Mouse (Mus musculus) thymus, adult 18-20 months (tissue): ENCODE data around the gene Ptprm.

ENCODE experiments used
- DNase-seq, 2 experiments: peaks; one replicate each; pipeline ENCODE4 v3.0.0; 2022; ENCODE audit warnings: mixed read lengths in 2 of 2

Ptprm gene

GRCm38 (mm10) chr17:67354451-67355011, at the start of gene Ptprm:
Ptprm (minus strand) TSS chr17:67354457.
- DNase-seq = peak; percentile 7 to 15

GRCm38 (mm10) chr17:67396205-67396604, 41.9 kb upstream of the Ptprm start:
- no peak for DNase-seq

- DNase-seq = no peak
These were observed 36.6 kb upstream of the Ptprm start for GRCm38 (mm10) chr17:67390851-67391250.

GRCm38 (mm10) chr17:67388171-67388570, 33.9 kb upstream of the Ptprm start:
- DNase-seq = no peak

GRCm38 (mm10) chr17:67385286-67385685, 31.0 kb upstream of the Ptprm start:
- no peak for DNase-seq

GRCm38 (mm10) chr17:67383635-67384034, 29.4 kb upstream of the Ptprm start:
- no peak for DNase-seq

DNA sequence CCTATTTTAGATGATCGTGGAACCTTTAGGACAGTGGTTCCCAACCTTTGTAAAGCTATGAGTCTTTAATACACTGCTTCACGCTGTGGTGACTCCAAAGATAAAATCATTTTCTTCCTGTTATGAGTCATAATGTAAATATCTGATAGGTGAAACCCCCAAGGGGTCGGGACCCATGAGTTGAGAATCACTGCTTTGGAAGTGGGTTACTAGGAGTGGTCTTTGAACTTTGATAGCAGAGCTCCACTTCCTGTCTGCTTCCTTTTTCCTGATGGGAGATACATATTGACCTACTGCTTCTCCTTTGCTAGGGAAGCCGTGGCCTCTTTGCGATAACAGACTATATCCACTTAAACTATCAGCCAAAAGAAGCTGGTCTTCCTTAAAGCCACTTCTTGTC, 27.4 kb upstream of the Ptprm start:
- DNase-seq = no peak

GRCm38 (mm10) chr17:67367866-67368265, 13.6 kb upstream of the Ptprm start:
- DNase-seq = no peak

DNA sequence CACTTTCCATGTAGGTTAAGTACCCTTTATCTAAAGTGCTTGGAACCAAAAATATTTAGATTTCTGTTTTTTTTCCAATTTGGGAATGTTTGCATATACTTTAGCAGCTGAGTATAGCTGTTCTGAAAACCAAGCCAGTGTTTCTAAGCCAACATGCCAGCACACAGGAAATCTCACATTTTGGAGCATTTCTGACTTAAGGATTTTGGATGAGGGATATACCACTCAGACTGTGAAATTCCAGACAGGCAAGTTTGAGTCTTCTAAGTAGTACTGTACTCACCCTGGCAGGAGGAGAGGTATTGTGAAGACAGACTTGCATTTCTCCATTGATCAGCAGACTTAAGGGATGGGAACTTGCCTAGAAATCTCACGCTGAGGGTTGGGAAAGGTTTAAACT, 10.2 kb upstream of the Ptprm start:
- DNase-seq = no peak

DNA sequence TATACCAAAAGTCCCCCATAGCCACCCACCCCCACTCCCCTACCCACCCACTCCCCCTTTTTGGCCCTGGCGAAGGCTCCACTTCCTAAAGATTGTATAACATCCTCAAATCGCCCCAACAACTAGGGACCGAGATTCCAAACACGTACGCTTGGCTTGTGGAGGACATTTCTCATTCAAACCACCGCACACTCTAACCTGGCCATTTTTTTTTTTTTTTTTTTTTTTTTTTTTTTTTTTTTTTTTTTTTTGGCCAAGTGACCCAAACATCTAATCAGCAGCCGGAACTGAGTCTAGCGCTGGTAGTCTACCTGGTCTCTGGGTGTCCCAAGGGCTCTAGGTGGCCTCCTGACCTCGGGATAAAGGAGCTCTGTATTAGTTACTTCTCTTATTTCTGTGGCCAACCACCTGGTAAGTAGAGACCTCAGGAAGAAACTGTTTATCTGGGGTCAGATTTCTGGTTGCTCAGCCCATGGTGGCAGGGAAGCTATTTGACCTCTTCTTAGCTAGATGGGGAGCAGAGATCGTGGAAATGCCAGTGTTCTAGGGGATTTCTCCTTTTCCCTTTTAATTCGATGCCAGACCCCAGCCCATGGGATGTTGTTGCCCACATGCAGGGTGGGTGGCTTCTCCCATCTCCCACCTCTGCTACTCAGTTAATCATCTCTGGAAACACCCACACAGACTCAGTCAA, 9.3 kb upstream of the Ptprm start:
- no peak for DNase-seq

DNA sequence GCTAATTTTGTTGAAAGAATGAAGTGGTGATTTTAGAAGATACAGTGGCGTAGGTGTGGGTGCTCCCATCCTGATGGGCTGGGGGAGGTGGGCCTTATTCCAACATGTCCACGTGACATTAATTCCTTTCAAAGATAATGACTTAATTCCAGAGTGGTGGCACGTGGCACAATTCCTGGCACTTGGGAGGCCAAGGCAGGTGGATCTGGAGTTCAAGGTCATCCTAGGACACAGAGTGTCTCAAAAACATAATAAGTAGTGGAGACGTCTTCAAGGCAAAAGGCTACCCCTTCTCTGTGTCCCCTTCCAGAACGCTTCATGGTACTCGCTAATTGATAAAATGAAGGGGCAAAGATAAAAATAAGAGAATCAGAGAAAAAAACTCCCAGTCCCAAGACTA, 7.9 kb upstream of the Ptprm start:
- DNase-seq = no peak

DNA sequence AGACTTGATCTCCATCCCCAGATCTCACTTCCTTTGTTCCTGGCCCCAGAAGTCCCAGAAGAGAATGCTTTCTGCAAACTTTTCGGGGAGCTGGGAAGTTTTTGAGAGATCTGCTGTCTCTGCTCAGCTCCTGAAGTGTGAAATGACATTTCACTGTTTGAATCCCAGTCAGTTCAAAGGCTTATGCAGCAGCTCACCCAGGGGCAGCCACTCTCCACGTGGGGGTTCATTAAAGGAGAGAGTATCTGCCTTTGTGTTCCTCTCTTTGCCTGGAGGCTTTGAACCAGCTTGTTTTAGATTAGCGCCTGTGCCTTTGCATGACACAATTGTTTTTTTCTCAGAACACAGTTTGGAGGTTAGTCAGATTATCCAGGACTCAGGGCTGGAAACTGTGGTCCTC, 6.3 kb upstream of the Ptprm start:
- DNase-seq = no peak

DNA sequence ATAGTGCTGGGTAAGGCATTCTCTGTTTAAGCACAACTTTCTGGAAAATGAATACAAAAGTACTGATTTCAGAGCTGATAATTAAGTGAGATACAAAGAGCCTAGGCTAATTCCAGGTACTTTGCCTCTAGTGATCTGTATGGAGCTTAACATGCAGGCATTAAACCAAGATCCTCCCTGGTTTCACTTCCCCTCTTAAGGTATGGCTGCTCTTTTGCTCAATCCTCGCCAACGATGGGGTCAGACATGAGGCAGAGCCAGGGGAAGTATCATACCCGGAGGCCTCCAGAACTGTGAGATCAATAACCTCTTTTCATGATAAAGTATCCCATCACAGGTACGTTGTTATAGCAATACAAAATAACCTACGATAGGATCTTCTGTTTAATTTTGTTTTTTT, 5.3 kb upstream of the Ptprm start:
- no peak for DNase-seq

DNA sequence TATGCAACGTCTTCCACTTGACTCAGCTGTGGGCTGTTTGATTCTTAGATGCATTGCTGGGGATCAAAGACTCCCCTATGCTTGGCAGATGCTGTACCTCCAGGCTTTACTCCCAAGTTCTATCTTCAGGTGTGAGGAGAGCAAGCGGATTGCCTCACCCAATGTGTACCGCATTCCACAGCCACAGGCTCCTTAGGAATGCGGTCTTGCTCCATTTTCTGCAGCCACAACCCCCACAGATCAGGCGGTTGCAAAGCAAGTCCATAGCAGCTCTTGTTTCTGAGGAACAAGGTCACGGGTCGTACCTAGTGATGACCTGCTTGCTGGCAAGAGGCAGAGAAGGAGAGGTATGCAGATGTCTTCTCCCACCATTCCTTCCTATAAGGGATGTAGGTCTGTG, 4.3 kb upstream of the Ptprm start:
- DNase-seq = no peak

DNA sequence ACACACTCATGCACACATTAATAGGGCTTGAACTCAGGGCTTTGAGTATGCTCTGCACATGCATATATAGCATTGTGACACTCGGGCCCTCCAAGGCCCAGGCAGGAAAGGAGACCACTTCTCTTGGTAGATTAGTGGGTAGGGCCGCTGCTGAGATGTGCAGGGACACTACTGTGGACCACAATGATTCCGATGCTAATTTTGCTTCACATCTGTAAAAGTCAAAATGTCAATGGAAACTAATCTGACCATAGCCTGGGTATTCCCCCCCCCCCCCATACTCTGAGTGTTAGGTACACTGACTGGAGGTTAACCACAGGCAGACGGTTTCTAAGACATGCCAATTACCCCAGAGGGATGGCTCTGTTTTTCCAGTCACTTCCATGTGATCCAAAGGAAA, 2.9 kb upstream of the Ptprm start:
- no peak for DNase-seq

GRCm38 (mm10) chr17:67355251-67355650, 994 bp upstream of the Ptprm start:
- no peak for DNase-seq

- DNase-seq = no peak
These were observed 334 bp downstream of the Ptprm start for GRCm38 (mm10) chr17:67353796-67354450.

DNA sequence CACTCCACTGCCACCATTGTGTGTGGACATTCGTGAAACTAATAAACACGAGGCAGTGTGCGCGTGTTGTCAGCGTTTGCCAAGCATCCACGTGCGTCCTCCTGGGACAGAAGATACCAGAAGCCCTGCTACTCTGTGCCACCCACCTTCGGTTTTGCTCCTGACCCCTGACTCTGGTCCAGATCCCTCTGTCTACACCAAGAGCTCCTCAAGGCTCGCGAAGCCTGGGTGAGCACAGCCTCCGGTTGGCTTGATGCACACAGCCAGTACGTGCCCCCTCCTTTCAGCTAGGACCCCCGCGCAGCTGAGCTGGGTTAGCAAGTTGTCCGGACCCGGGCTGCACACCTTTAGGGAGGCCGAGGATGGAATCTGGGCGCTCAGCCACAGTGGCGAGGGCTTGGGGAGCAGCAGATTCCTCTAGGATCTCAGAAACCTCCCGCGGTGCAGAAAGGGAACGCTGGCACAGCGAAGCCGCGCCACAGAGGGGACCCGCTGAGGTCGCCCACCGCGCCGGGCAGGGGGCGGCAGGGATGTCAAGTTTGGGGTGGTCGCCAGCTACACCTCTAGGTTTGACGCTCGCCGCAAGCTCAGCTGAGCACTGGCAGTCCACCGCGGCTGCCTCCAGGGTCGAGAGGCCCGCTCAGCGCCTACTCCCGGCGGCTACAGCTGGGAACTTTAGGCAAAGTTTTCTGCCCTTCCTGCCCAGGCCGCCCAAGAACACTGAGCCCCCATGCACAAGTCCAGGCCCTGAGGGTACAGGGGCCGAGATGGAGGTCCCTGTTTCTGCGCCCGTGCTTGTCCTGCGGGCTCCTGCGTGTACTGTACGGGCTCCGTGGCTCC, 1.1 kb downstream of the Ptprm start:
- DNase-seq = no peak

GRCm38 (mm10) chr17:67351423-67351822, 2.8 kb downstream of the Ptprm start:
- DNase-seq = no peak

DNA sequence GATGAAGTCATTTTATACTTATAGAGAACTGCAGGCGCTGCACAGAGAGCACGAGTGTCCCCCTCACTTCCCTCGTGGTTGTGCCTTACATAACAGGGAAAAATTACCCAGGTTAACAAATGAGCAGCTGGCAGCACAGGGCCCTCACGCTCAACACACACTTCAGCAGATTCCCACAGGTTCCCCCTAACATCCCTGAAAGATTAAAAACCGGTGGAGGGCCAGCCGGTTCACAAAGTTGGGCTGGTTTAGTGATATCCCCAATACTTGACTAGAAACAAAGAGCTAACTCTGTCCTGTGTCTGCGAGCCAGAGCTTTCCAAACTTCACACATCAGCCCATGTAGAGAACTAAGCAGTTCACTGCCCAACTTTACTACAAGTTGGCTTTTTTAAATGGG, 3.7 kb downstream of the Ptprm start:
- no peak for DNase-seq

GRCm38 (mm10) chr17:67349594-67349993, 4.7 kb downstream of the Ptprm start:
- DNase-seq = no peak

GRCm38 (mm10) chr17:67346921-67347320, 7.3 kb downstream of the Ptprm start:
- DNase-seq = no peak

- no peak for DNase-seq
These were observed 9.1 kb downstream of the Ptprm start for GRCm38 (mm10) chr17:67345157-67345556.

DNA sequence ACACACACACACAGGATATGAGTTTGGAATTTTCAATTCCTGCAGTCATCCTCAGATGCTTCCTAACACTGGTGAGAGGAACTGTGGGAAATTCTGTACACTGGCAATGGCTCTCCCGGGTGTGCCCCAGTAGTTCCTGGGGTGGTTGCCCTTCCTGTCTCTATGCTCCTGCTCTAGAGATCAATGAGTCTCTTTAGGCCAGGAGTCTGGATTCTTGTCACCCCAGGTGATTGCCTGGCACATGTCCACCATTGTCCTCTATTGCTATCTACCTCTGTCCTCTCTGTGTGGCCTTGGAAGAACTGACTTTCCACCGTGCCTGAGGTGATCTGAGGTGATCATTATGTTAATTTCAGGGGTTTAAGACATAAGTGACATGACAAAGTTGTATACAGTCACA, 10.8 kb downstream of the Ptprm start:
- DNase-seq = no peak
